Mouse (Mus musculus) common myeloid progenitor, adult 5-6 weeks (primary cell): Measurements from ENCODE around the gene Slc7a11. TPM values are rescaled to one million over a fixed set of nuclear protein-coding genes. Genes with fewer than 3 reads are reported as not detected.

ENCODE experiments used
- ATAC-seq: replicated peaks from 2 replicates; pipeline ENCODE4 v1.8.0; 2016; ENCODE audit warnings: low read depth, mild to moderate bottlenecking, moderate TSS enrichment, inconsistent platforms; ENCODE audit not compliant: poor library complexity, severe bottlenecking
- total RNA-seq: library from RNA; stranded (forward); fragments of 200-1000, 187-1606 nt; gene quantifications from 2 replicates; pipeline ENCODE4 v1.2.3, GENCODE M21; 2017

The Slc7a11 gene
- total RNA-seq, 1 experiment from 2014 or later = 0.32 TPM

DNA sequence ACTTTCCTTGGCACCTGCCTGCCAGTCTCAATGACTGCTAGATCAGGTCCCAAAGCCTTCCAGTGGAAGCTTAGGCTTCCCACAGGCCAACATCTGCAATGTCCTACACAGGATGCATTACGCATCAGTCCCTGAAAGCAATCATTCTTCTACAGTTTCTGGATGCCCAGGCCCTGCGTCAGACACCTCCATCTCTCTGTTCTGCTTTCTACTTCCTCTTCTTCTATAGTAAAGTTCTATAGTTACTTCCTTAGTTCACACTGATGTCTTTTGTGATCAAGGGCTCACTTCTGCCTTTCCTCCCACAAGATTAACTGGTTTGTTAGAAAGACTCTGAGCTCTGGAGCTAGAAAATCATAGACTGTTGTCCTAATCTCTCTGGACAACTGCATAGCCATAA is 36.6 kb downstream of the Slc7a11 start:
- peak; percentile 97 for ATAC-seq

DNA sequence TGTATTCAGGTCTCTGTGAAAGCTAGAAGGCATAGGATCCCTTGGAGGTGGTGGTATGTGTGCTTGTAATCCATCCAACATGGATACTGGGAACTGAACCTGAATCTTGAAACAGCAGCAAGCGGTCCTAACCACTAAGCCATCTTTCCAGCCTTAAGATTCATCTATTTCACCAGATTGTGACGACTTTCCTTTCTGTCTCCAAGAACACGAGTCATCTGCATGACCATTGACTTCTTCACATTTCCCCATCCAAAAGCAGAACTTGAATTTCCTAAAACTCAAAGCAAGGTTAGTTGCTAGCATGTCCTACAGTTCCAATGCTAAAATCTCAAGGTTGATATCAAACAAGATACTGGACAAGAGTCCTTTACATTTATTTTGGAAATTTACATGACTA is 37.5 kb downstream of the Slc7a11 start:
- ATAC-seq = peak; percentile 66

DNA sequence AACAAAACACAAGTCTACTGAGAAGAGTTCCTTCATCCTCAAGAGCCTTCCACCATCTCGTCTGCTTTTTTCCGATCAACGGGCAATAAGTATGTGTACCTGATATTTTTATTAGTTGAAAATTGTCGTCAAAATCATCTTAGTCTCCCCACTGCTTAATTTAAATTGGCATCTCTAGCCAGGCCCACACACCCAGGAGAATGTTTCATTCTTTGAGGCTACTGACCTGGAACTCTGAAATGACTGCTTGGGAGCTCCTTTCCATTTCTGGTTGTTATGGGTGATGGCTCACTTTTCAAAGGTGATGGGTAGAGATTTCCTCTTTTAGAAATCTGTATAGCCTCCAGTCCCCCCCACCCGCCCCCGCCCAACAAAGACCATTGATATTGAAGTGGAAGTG is 54.6 kb downstream of the Slc7a11 start:
- no peak for ATAC-seq

DNA sequence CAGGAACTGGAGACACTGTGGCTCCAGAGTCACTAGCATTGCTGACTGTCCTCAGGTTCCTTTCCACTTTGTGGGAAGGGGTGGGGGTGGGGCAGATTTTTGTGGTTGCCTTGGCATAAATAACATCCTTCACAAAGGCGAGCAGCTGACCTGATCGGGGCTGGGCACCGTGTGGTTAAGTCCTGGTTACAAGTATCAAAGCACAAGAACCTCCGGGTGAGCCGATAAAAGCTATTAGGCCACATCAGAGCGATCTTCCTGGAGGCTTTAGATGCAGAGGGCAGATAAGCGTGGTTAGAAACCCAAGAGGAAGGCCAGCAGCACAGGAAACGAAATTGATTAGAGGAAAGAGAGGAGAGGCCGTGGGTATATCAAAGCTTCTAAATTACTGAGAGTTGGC is 55.1 kb downstream of the Slc7a11 start:
- peak; percentile 89 for ATAC-seq

DNA sequence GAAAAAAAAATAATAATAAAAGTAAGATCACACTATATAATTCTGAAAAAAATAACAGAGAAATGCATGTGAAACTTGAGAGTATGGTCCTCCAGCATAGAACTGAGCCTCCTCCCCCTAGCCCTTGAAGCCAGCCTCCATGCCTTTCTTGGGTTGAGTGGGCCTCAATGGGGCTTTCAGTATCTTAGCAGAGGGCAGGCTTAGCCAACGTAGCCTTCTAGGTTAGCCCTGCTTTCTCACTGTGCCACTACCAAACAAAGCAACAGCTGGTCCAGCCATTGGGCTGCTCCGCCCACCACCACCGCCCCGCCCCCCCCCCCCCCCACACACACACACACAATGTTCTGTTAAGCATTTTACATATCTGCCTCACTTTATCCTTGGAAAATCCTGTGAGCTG is 56.1 kb downstream of the Slc7a11 start:
- no peak for ATAC-seq

DNA sequence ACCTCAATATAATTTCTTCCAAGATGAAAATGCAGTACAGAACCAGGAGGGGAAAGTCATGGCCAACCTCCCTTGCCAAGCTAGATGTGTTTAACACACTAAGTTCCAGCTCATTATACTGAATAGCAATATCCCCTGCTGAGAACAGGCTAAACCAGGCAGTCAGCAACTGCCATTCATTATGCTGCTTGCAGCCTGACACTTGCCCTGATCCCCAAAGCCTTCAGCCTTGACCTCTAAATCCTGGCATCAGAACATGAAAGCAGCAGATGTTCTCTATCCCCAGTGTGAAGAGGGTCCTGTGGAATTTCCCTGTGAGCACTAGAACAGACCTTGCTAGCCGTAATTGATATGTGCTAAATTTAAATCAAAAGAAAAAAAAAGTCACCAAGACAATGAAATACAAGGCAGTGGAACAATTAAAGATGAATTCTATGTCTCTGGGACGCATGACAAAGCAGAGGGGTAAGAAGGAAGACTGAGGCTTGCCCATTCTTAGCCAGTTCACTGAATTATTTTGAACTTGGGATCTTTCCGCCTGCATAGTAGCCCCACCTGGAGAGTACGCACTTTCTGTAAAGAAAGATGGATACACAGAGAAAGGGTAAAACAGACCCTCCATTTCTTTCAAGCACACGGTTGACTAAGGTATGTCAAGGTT is 56.7 kb downstream of the Slc7a11 start:
- no peak for ATAC-seq

DNA sequence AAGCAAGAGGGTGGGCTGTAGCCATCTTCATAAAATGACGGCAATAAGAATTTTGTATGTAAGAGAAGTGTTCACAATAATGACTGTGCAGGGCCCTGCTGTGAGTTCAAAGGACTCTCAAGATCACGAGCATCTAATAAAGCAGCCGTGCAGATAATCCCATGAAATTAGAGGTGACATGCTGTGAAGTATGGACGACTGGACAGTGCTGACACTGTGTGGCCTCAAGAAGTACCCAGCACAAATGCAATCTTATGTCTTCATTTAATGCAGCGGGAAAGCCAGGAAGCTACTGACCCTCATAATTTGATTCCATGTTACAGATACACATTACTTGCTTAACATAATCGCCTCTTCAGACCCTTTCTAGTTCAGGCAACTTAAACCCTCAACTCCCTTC is 57.3 kb downstream of the Slc7a11 start:
- no peak for ATAC-seq

DNA sequence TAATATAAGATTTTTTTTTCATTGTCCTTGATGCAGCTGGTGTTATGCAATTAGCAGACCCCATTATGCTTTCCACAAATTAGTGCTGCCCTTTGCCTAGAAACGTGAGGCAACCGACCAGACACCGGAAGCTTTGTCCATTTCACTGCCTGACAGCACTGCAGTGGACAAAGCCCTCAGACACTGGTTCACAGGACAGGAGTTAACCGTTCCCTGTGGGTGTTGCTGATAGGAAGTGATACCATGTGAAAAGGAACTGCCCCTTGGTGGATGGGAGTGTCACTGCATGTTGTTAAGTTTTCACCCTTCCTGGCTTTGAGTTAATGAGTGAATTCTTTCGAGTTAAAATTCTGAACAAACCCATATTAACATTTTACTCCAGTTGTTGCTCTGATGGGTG is 60.7 kb downstream of the Slc7a11 start:
- peak; percentile 95 for ATAC-seq

DNA sequence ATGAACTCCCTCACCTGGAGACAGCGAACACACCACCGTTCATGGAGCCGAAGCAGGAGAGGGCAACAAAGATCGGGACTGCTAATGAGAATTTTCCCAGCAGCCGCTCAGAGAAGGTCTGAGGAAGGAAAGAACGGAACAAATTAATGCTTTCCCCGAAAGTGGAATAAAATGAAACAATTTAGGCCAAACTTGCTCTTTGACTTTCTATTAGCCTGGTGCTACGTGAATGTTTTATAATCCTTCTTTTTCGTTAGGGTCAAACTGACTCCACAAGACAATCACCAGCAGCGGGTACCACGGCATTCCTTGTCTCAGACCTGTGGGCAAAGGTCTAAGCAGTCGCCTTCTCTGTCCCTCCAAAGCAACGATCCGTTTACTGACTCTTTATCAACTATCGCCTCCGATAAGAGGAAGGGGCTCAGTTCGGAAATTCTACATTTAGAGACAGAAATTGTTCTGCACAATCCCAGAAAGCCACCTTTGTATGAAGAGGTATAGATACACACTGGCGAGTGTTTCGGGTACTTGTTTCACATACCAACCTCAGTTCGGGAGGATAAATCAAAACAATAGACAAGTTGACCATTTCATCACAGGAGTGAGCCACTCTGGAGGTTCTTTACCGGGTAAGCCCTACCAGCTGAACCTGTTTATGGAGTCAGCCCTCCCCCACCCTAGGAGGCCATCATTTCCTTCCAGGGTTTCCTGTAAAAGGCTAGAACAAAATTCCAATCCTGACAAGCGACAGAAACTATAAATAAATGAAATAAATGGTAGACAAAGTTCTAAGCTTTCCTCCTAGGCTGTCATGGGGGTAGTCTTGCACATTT is 61.3 kb downstream of the Slc7a11 start:
- peak; percentile 35; the same call in 1 of the 2 replicates for ATAC-seq

DNA sequence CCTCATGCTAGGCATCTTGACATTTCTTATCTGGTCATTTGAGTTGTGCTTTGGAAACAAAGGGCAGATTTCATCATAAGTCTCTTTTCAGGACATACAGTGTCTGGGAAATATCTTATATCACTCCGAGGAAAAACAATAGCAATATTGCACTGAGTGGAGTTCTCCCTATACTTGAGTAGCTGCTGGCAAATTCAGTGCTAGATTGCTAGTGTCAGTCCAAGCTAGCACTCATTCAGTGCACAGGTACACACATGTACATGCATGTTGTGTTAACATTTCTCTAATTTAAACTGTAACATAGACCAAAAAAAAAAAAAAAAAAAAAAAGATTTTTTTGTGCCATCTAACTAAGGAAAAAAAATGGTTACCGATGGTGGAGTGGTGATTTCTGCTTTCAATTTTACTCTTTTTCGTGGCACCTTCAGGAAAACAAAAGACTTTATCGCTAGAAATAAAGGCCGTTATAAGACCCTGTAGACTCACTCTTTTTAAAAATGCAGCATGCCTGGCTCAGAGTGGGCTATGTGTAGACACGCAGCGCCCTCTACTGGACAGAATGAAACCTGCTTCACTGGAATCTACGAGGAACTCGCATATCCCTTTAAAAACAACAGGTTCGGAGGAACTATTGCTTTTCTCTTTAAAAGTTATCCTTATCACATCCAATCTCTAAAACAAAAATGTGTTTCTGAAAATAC is 62.1 kb downstream of the Slc7a11 start:
- ATAC-seq = peak; percentile 89

DNA sequence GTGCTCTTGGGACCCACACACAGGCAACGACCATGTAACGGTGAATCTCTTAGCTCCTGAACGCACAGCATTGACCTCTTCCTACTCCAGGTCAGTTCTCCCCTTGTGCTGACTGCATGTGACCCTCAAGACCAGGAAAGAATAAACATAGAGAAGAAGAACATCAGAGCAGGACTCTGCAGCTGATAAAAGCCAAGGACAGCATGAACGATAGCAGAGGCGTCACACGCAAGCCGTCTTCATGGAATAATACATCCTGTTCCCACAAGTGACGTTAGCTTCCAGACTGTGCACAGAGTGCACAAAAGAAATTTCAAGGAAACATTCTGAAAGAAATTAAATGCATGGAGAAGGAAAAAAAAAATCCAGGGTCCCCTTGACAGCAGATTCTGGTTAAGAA is 63.5 kb downstream of the Slc7a11 start:
- no peak for ATAC-seq

DNA sequence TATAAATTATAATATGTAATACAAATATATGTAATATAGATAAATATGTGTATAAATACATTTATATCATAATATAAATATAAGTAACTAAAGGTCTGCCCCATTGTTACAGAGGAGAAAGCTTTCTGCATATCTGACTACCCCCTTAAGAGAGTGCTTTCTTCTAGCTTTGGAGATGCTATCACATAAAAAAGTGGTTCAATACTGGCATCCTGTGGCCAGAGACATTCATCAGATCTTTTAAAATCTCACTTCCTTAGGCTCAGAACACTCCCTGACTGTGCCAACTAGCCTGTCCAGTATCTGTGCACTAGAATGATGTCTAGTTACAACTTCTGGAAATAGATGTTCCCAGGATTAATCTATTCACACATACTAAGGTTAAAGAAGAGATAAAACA is 67.9 kb downstream of the Slc7a11 start:
- no peak for ATAC-seq

DNA sequence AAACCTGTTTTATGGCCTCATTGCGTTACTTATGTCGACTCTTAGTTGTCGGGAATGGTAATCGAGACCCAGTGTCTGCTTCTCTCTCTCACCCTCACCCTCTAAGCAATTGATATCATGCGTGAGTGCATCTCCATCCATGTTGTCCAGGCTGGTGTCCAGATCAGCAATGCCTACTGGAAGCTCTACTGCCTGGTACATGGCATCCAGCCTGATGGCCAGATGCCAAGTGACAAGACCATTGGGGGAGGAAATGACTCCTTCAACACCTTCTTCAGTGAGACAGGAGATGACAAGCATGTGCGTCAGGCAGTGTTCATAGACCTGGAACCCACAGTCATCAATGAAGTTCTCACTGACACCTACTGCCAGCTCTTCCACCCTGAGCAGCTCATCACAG is 73.6 kb downstream of the Slc7a11 start:
- no peak for ATAC-seq

DNA sequence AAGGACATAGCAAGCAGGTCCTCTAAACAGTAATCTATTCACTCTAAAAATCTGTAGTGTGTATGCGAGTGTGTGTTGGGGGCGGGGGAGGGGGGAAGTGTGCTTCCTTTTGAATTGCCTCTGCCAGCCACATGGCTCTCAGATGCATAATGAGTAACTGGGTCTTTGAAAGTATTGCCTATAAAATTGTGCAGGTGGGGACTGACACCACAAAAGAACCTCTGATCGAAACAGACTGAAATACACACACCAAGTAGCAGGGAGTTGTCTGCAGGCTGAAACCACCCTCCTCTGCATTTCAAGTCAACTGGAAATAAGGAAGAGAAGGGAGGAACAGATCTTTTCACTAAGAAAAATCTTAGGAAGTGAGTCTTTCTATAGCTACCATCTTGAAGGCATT is 76.2 kb downstream of the Slc7a11 start:
- no peak for ATAC-seq

DNA sequence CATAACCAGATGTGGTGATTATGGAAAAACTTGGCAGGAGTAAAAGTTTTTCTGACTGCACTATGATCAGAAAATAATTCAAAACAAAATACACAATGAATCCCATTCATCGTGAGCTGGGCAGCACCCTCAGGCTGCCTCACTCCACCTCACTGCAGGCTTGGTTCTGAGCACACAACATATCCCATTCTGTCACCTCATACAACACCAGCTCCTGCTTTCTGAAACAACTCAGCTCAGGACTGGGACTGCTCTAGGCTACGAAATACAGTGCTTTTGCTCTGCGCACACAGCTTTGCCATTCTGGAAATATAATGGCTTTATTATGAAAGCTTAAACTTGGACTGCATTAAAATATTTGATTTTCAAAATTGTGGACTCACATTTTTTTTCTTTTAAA is 79.8 kb downstream of the Slc7a11 start:
- no peak for ATAC-seq

DNA sequence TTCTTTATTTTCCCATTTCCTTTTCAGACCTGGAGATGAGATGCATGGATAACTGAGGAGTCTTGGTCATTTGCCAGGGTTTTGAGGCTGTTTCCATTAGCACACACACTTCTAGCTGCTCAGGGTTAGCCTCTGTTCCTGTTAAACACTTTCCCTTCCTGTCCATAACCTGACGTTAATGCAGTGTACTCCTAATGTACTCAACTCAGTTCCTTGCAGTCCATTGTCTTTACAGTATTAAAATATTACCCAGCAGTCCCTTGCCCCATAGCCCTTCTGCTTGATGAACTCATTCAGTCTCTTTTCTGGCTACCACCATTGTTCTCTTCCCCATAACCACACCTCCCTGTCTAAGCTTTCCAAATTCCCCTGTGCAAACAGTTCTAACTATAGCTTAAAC is 96.3 kb downstream of the Slc7a11 start:
- ATAC-seq = no peak

DNA sequence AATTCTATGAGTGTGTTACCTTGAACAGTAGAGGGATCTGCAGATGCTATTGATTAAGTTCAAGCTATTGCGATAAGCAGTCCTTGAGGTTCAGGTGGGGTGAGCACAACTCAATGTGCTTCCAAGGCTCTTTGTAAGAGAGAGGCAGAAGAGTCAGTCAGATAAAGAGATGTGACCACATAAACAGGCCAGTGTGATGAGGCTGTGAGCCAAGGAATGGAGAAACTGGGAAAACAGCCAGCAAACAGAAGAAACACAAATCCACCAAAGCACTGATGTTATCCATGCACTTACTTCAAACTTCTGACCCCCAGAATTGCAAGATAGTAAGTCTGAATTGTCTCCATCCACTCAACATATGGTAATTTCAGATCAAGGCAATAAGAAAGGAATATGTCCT is 99.0 kb downstream of the Slc7a11 start:
- ATAC-seq = no peak

DNA sequence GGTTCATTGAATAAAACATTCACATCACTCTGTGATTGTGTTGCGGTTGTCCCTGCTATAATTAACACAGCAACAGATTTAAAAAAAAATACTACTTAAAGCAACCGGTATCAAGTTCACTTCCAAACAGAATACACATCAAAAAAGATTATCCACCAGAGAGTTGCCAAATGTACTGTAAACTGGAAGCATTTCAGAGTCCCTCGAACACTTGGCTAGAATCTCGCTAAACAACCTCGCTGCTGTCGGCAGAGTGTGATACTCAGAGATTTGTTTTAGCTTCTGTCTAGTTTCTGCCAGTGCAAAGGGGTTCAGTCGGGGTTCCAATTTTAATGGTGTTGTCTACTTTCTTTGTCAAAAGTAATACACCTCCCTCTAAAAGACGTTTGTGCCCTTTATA is 118.9 kb downstream of the Slc7a11 start:
- no peak for ATAC-seq

DNA sequence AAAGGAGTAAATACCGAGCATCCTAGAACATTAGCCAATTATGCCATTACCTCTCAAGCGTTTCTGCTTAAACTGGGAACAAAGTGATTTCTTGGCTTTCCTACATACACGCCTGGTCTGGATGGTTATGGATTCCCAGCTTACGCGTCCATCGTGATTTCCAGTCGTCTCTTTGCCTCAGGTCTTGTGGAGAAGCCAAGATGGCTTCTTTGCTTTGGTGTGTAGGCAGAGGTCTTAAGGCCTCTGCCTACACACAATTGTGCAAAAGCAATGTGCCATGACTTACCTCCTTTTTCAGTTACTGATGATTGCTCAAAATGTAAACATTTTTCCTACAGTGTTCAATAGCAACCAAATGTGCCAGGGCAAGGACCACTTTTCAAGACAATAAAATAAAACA is 119.5 kb downstream of the Slc7a11 start:
- no peak for ATAC-seq

DNA sequence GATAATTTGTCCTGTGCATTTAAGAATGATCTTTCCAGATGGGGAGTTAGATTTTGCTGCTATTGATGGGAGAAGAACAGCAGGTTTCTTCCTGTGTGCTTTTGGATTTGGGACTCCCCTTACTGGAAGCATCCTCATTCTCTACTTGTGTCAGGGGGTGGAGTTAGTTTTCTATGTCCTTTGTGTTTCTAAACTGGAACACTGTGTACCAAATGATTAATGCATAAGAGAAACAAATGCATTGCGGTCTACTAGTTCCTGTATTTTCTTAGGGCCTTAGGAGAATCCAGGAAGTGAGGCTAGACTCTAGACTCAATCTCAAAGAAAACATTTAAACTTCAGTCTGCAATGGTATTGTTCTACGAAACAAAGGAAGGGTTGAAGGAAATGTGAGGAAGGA is 122.6 kb downstream of the Slc7a11 start:
- no peak for ATAC-seq

DNA sequence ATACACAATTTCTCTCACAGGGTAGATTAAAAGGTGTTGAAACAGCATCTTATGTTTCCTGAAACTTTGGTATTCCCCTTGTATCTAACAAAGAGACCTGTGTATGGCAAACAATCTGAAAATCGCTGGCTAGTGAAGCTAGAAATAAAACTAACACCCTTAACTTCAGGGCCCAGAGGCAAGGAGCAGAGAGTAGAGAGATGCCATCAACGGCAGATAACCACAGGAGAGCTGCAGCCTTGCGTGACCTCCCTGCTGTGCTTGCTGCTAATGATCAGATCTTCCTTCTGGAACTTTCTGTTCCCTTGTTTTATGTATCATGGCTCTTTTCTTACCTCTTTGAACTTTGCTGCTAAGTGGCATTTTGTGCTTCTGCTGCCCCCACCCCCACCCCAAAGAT is 125.3 kb downstream of the Slc7a11 start:
- ATAC-seq = no peak
